Mouse (Mus musculus) testis, adult 10 weeks (tissue): ENCODE measurements around the gene Prpf4b. TPM values are rescaled to one million over a fixed set of nuclear protein-coding genes. Genes with fewer than 3 reads are reported as not detected.

Experiments
- polyA plus RNA-seq: library from polyadenylated mRNA; stranded (reverse); fragments of 350-450 nt; fragmentation: Illumina TruSeq; extraction: RNeasy Lipid Tissue Mini Kit (QIAGEN cat#74804); gene quantifications from one replicate; pipeline ENCODE4 v1.2.3, GENCODE M21; 2014; ENCODE audit warnings: low read depth, low replicate concordance

Prpf4b gene
- 67.9 TPM for polyA plus RNA-seq

GRCm38 (mm10) chr13:34875166-34875710, at the start of gene Prpf4b:
Prpf4b (plus strand) TSS chr13:34875302.

DNA sequence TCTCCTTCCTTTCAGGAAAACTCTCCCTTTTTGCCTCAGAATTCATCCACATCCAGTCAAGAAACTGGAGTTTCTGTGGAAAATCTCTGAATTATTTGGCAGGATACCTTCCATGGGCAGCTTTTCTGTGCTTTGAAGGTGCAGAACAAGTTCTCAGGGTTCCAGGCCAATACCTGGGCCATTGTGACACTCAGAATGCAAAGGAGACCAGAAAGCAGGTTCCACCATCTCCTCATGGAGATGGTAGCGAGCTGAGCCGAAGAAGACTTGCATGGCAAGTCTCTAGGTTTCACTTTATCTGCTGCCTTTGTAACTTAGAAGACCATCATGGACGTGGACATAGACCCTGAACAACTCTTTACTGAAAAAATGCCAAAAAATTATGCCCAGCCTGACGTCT, 49.1 kb downstream of the Prpf4b start, which contains the start of the genes Fam217a and 4933417A18Rik:
TSS of gene Fam217a (minus strand) at position 101 of the 400 bp plus-strand sequence.
TSS of gene 4933417A18Rik (plus strand) at position 200 of the 400 bp plus-strand sequence.

Other genes starting within 250 kb of the Prpf4b start
- gene Pxdc1, start 221.8 kb upstream of the Prpf4b start, polyA plus RNA-seq: 29.2 TPM
- 6.3 TPM for gene Fam50b, start 140.5 kb upstream of the Prpf4b start, polyA plus RNA-seq
- gene Fam217a, start 49.0 kb downstream of the Prpf4b start, polyA plus RNA-seq: 528 TPM
- 317 TPM for gene 4933417A18Rik, start 49.1 kb downstream of the Prpf4b start, polyA plus RNA-seq
- not detected for gene Eci3, start 88.5 kb downstream of the Prpf4b start, polyA plus RNA-seq
- gene Eci2, start 151.8 kb downstream of the Prpf4b start, polyA plus RNA-seq: 25.0 TPM